ENCODE assay signal across 32 mouse cellular contexts in genomic region chr8:7489948-7490347, GRCm38 (mm10).
"Had no signal": no experiment of that assay in that cellular context is flagged by ENCODE, and none has a peak within 500 bp of the region (broad histone marks: within the 10 kb centered on the region; RNA-seq: fewer than 3 reads in every experiment).

No protein-coding gene starts in this region.

- H3K9me3 ChIP-seq: limb, embryonic 10.5 days; limb, embryonic 12.5 days; limb, embryonic 13.5 days; limb, embryonic 15.5 days; liver, embryonic 12.5 days; liver, embryonic 13.5 days; liver, embryonic 15.5 days; lung, embryonic 15.5 days; megakaryocyte, embryonic 14.5 days; midbrain, embryonic 10.5 days; midbrain, embryonic 12.5 days; midbrain, embryonic 13.5 days; midbrain, embryonic 15.5 days; neural tube, embryonic 12.5 days had no signal

- H3K36me3 ChIP-seq: limb, embryonic 10.5 days; limb, embryonic 12.5 days; limb, embryonic 13.5 days; limb, embryonic 15.5 days; liver, embryonic 12.5 days; liver, embryonic 13.5 days; liver, embryonic 15.5 days; lung, embryonic 15.5 days; midbrain, embryonic 10.5 days; midbrain, embryonic 12.5 days; midbrain, embryonic 13.5 days; midbrain, embryonic 15.5 days; neural tube, embryonic 12.5 days had no signal

- H3K4me3 ChIP-seq: limb, embryonic 10.5 days; limb, embryonic 12.5 days; limb, embryonic 13.5 days; limb, embryonic 15.5 days; liver, embryonic 12.5 days; liver, embryonic 13.5 days; liver, embryonic 15.5 days; lung, embryonic 15.5 days; megakaryocyte, embryonic 14.5 days; midbrain, embryonic 10.5 days; midbrain, embryonic 12.5 days; midbrain, embryonic 13.5 days; midbrain, embryonic 15.5 days; myocyte; neural tube, embryonic 12.5 days had no signal

- H3K4me1 ChIP-seq: limb, embryonic 10.5 days; limb, embryonic 12.5 days; limb, embryonic 13.5 days; limb, embryonic 15.5 days; liver, embryonic 12.5 days; liver, embryonic 13.5 days; liver, embryonic 15.5 days; lung, embryonic 15.5 days; megakaryocyte, embryonic 14.5 days; midbrain, embryonic 10.5 days; midbrain, embryonic 12.5 days; midbrain, embryonic 13.5 days; midbrain, embryonic 15.5 days; neural tube, embryonic 12.5 days had no signal

- H3K4me2 ChIP-seq: limb, embryonic 12.5 days; limb, embryonic 13.5 days; limb, embryonic 15.5 days; liver, embryonic 11.5 days; liver, embryonic 12.5 days; liver, embryonic 13.5 days; liver, embryonic 15.5 days; lung, embryonic 14.5 days; lung, embryonic 15.5 days; midbrain, embryonic 11.5 days; midbrain, embryonic 12.5 days; midbrain, embryonic 13.5 days; midbrain, embryonic 15.5 days; neural tube, embryonic 12.5 days had no signal

- H3K9ac ChIP-seq: limb, embryonic 12.5 days; limb, embryonic 13.5 days; limb, embryonic 15.5 days; liver, embryonic 12.5 days; liver, embryonic 13.5 days; liver, embryonic 14.5 days; liver, embryonic 15.5 days; liver, postnatal 0 days; lung, embryonic 14.5 days; lung, embryonic 15.5 days; midbrain, embryonic 12.5 days; midbrain, embryonic 13.5 days; midbrain, embryonic 15.5 days; neural tube, embryonic 12.5 days had no signal

- DNase-seq: left cerebral cortex, postnatal 4 days; liver; liver, embryonic 13.5 days; liver, postnatal 0 days; lung, adult 18-20 months; lung, adult 2 months; lung, embryonic 14.5 days; lung, postnatal 10 days; lung, postnatal 14 days; lung, postnatal 36 days; lung, postnatal 4 days; midbrain, embryonic 14.5 days had no signal

- H3K27me3 ChIP-seq: limb, embryonic 12.5 days; limb, embryonic 13.5 days; limb, embryonic 15.5 days; liver, embryonic 12.5 days; liver, embryonic 13.5 days; liver, embryonic 15.5 days; lung, embryonic 15.5 days; megakaryocyte, embryonic 14.5 days; midbrain, embryonic 12.5 days; midbrain, embryonic 13.5 days; midbrain, embryonic 15.5 days; neural tube, embryonic 12.5 days had no signal

- H3K27ac ChIP-seq: limb, embryonic 10.5 days; limb, embryonic 12.5 days; limb, embryonic 13.5 days; limb, embryonic 15.5 days; liver, embryonic 12.5 days; liver, embryonic 13.5 days; liver, embryonic 14.5 days; liver, embryonic 15.5 days; lung, embryonic 15.5 days; macrophage; midbrain, embryonic 10.5 days; midbrain, embryonic 12.5 days; midbrain, embryonic 13.5 days; midbrain, embryonic 15.5 days; neural tube, embryonic 12.5 days had no signal

- ATAC-seq: liver, embryonic 12.5 days; liver, postnatal 0 days; lung, postnatal 0 days; midbrain, embryonic 13.5 days; midbrain, embryonic 15.5 days; midbrain, embryonic 16.5 days had no signal
